Mouse (Mus musculus): ENCODE results near the gene Sdr9c7.
"Not testable (repeated sequence)": the region's sequence is repeated elsewhere in the genome, so short reads cannot be mapped to it uniquely, and the experiment has no call there.

Sdr9c7 gene

GRCm38 (mm10) chr10:127898218-127898617 lies at the start of gene Sdr9c7:
Gene Sdr9c7 (plus strand): TSS chr10:127898518.
- DNase-seq (ENCODE audit: low spot score in 2 of 2), result no peak

GRCm38 (mm10) chr10:127849628-127850027 lies 48.7 kb upstream of the Sdr9c7 start, which contains the start of gene Rdh19:
Gene Rdh19 (plus strand): TSS chr10:127849928.
- DNase-seq (ENCODE audit: low spot score in 2 of 2), result no peak

DNA sequence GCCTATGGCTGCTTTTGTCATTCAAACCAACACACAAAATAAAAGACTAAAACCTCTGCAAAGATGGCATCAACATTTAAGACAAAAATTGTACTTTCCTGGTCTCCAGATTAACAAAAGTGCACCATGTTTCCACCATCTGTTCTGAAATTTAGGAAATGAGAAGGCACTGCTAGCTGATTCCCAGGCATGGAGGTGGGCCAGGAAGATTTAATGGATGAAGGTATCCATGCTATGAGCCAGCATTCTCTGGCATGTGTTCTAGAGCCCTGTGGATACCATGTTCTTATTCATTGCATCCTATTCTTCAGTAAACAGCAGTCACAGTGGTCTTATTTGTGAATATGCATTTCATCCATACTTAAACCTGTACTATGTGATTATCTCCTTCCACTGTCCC lies 41.9 kb upstream of the Sdr9c7 start:
- no peak for DNase-seq (ENCODE audit: low spot score in 2 of 2)

DNA sequence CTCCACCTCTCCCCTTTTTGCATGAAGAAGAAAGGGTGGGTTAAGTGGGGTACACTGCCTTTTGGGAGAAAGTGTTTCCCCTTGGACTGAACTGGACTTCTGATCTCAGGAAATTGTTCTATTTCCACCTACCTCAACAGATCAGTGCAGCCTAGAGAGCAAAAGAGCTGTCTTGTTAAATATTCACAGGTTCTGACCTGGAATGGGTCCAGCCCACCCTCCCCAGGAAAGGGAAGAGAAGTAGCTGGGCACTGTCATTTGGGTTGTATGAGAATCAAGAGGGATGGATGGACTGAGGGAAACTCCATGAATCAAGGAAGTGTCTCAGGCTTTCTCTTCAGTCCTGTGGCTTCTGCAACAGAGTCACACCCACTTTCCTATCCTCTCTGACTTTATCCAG lies 33.4 kb upstream of the Sdr9c7 start:
- no peak for DNase-seq (ENCODE audit: low spot score in 2 of 2)

DNA sequence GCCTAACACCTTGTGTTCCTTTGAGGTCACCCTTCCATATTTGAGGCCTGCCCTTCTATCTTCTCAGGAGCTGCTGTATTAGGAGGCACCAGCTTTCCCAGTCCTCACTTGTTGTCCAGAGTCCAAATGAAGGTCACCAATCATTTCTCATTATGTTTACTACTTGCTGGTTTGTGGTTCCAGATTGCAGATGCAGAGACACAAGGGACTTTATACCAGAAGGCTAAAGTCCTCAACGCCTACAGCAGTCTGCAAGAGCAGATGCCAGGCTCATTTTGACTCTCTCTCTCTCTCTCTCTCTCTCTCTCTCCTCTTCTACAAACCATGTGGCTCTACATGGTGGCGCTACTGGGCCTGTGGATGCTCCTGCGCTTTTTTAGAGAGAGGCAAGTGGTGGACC lies 32.1 kb upstream of the Sdr9c7 start, which contains the start of gene Rdh16f2:
Gene Rdh16f2 (plus strand): TSS at position 243 of the 400 bp plus-strand sequence.
- DNase-seq (ENCODE audit: low spot score in 2 of 2), result no peak

GRCm38 (mm10) chr10:127872484-127872883 lies 25.8 kb upstream of the Sdr9c7 start:
- DNase-seq (ENCODE audit: low spot score in 2 of 2), result no peak

DNA sequence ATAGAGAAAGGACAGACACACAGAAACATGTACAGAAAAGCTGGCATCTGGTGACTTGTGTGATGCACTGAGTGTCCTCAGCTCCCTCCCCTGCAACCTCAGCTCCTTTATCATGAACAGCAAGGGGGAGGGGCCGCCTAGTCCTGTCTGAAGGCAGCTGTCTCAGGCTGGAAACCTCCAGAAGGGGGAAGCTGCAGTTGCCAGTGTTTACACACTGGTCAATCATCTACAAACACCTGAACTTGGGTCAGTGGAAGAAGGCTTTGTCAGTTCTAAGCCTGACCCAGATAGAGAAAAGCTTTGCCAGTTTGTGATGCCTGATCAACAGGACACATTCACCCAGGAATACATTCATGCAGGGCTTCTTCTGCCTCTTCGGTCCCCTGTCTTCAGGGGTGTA lies 20.6 kb upstream of the Sdr9c7 start:
- no peak for DNase-seq (ENCODE audit: low spot score in 2 of 2)

DNA sequence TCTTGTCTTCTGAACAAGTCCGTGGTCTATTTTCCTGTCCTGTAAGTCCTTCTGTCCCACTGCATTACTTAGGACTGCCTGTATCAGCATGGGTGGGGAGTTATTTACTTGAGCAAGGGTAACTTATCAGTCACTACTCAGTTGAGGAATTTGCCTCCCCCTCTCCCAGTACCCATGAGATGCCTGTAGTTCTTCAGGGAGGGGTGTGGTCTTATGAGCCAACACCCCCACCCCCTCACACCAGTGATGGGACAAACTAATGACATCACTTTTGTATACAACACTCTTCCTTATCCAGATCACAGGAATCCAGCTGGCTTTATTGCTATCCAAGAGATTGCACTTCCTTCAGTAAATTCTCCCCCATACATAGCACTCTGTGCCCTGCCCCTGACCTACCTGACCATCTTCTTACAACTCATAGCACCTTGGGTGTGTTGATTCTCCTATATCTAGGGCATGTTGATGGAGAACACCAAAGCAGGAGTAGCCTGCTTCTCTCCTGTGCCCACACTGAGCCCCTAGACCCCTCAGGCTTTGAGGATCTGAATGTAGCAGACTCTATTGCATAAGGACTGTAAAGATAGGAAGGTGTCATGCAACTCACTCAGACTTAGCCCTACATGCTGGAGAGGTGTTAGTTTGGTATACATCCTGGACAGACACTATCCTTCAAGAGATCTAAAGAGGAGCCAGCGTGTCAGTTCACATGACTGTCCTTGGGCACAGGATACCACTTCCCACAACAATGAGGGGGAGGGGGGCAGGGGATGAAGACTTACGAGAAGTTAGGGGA lies 19.9 kb upstream of the Sdr9c7 start:
- no peak for DNase-seq (ENCODE audit: low spot score in 2 of 2)

GRCm38 (mm10) chr10:127879155-127879688 lies 19.1 kb upstream of the Sdr9c7 start:
- DNase-seq (ENCODE audit: low spot score in 2 of 2), result no peak

DNA sequence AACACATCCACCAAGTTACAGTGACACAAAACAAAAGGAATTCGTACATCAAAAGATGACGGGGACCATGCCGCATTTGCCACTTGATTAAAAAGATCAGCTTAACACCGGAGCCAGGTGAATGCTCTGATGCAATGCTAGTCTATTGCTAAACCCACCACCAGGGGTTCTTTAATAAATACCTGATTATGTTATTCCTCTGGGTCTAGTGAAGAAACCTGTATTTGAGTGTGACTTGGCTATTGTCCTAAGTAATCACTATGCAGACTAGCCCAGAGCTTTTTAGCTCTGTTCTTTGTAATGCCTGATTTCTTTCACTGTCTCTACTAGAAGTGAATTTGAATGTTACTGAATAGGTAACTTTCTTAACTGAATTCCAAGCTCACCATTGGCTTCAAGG lies 17.3 kb upstream of the Sdr9c7 start:
- DNase-seq (ENCODE audit: low spot score in 2 of 2), result no peak

GRCm38 (mm10) chr10:127886551-127886950 lies 11.8 kb upstream of the Sdr9c7 start:
- DNase-seq (ENCODE audit: low spot score in 2 of 2), result no peak

GRCm38 (mm10) chr10:127886971-127887370 lies 11.3 kb upstream of the Sdr9c7 start:
- DNase-seq (ENCODE audit: low spot score in 2 of 2), result no peak

- DNase-seq (ENCODE audit: low spot score in 2 of 2), result no peak
These were observed 9.7 kb upstream of the Sdr9c7 start, which contains the start of gene Rdh7 for GRCm38 (mm10) chr10:127888605-127889004. Gene Rdh7 (minus strand): TSS chr10:127888817.

GRCm38 (mm10) chr10:127891481-127891880 lies 6.8 kb upstream of the Sdr9c7 start:
- DNase-seq (ENCODE audit: low spot score in 2 of 2), result no peak

- not testable (repeated sequence) for DNase-seq (ENCODE audit: low spot score in 2 of 2)
These were observed 4.9 kb upstream of the Sdr9c7 start for GRCm38 (mm10) chr10:127893163-127894022.

- DNase-seq (ENCODE audit: low spot score in 2 of 2), result no peak
These were observed 1.6 kb upstream of the Sdr9c7 start for GRCm38 (mm10) chr10:127896705-127897104.

- DNase-seq (ENCODE audit: low spot score in 2 of 2), result no peak
These were observed 812 bp upstream of the Sdr9c7 start for GRCm38 (mm10) chr10:127897506-127897905.

DNA sequence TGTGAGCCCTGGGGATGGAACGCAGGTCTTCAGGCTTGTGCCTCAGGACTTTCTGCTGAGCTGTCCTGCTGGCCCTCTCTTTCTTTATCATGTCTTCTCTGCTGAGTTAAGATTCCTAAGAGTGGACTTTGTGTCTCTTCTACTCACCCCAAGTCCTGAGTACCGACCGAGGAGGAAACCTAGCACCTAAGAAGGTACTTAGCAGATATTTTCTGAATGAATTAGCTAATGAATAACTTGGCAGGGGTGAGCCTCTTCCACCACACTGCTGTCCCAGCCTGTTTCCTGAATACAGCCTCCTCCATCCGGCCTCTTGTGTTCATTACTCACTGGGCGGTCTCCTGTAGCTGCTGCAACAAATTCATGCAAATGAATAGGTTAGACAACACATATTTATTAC lies 1.5 kb downstream of the Sdr9c7 start:
- DNase-seq (ENCODE audit: low spot score in 2 of 2), result no peak

DNA sequence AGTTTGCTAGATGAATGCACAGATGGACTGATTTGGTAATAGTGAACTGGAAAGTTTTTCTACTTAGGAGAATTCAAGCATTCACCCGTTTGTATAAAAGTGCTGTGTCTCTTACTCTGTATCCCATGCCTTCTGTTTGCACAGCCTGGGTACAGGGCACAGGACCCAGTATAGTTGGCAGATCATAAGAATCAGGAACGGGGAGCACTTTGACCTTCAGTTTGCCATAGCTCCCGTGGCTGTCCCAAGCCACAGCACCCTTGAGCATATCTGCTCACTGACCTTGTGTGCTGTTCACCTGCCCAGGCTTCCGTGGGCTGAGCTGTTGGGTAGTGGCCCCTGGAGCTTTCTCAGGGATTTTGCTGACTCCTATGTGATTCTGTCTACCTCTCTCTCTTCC lies 3.4 kb downstream of the Sdr9c7 start:
- DNase-seq (ENCODE audit: low spot score in 2 of 2), result no peak

GRCm38 (mm10) chr10:127903116-127903515 lies 4.8 kb downstream of the Sdr9c7 start:
- no peak for DNase-seq (ENCODE audit: low spot score in 2 of 2)

DNA sequence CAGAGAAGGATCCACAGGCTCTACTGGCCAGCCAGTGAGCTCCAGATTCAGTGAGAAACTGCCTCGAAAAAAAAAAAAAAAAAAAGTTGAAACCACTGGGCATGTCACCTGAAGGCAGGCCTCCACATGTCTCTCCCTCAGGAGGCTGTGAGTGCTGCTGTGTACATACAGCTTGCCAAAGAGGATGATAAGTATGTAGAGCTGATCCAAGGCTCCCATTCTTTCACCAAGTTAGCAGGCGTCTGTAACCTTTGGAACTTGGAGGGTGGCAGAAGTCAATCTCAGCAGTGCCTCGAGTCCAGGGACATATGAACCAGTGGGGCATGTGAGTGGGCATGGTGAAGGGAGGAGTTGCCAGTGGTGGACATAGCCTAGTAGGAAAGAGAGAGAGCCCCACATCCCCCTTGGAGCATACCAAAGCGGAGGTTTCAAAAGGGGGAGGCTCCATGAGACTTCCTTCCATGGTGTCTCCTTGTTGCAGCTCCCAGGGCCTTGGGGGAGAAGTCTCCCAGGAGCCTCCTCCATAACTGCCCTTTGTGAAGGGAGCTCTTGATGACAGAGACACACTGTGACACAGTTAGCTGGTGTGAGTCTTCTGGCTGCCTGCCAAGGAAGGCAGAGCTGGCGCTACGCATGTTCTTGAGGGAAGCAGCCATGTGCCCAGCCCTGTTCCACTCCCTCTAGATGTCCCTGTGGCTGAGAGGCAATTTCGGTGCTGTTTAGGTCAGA lies 6.6 kb downstream of the Sdr9c7 start:
- DNase-seq (ENCODE audit: low spot score in 2 of 2), result peak in 1 of 2 experiments; percentile 20

- no peak for DNase-seq (ENCODE audit: low spot score in 2 of 2)
These were observed 7.8 kb downstream of the Sdr9c7 start for GRCm38 (mm10) chr10:127906138-127906537.

Data from cerebellum, postnatal 4 days (tissue).